Mouse (Mus musculus): ENCODE results near the gene Chil6. TPM values are rescaled to one million over a fixed set of nuclear protein-coding genes. Genes with fewer than 3 reads are reported as not detected.

Chil6 gene
- polyA plus RNA-seq (2014; fragmentation: Illumina TruSeq; extraction: RNeasy Lipid Tissue Mini Kit (QIAGEN cat#74804); ENCODE audit: low read depth, low replicate concordance), result not detected

DNA sequence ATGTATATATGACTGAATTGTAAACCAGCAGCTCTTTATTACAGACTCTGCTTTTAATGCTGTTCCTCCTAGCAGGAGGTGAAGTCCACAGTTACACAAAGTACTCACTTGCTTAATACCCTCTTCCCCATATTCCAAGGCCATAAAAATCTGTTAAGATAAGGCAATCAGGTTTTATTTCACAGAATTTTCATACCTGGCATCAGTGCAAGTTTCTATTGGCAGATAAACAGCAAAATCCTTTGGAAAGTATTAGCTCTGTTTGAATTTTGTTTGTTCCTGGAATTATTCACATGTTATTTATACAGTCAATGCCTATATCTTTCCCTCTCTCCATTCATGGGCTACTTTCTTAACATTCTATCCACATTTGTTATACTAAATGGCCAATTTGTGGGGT lies at the start of gene Chil6:
Chil6 (minus strand) TSS at position 101 of the 400 bp plus-strand sequence.

Other genes starting within 250 kb of the Chil6 start
- gene Chil3, start 238.6 kb downstream of the Chil6 start, polyA plus RNA-seq (2014; fragmentation: Illumina TruSeq; extraction: RNeasy Lipid Tissue Mini Kit (QIAGEN cat#74804); ENCODE audit: low read depth, low replicate concordance), result 25.1 TPM
- not detected for gene Chil4, start 186.7 kb downstream of the Chil6 start, polyA plus RNA-seq (2014; fragmentation: Illumina TruSeq; extraction: RNeasy Lipid Tissue Mini Kit (QIAGEN cat#74804); ENCODE audit: low read depth, low replicate concordance)
- gene Dennd2d, start 76.2 kb upstream of the Chil6 start, polyA plus RNA-seq (2014; fragmentation: Illumina TruSeq; extraction: RNeasy Lipid Tissue Mini Kit (QIAGEN cat#74804); ENCODE audit: low read depth, low replicate concordance), result 6.2 TPM
- gene Dram2, start 141.6 kb upstream of the Chil6 start, polyA plus RNA-seq (2014; fragmentation: Illumina TruSeq; extraction: RNeasy Lipid Tissue Mini Kit (QIAGEN cat#74804); ENCODE audit: low read depth, low replicate concordance), result 318 TPM
- 126 TPM for gene Cept1, start 141.6 kb upstream of the Chil6 start, polyA plus RNA-seq (2014; fragmentation: Illumina TruSeq; extraction: RNeasy Lipid Tissue Mini Kit (QIAGEN cat#74804); ENCODE audit: low read depth, low replicate concordance)